Comparison of ENCODE assay signal across 17 mouse cellular contexts in genomic region chr1:166300526-166300925, GRCm38 (mm10). TPM values are rescaled to one million over a fixed set of nuclear protein-coding genes. Genes with fewer than 3 reads are reported as not detected.
"Had no signal": no experiment of that assay in that cellular context is flagged by ENCODE, and none has a peak within 500 bp of the region (broad histone marks: within the 10 kb centered on the region; RNA-seq: fewer than 3 reads in every experiment).

No protein-coding gene starts in this region.

- H3K27ac ChIP-seq: midbrain, embryonic 10.5 days; midbrain, embryonic 12.5 days; neural tube, embryonic 13.5 days; neural tube, embryonic 15.5 days; stomach, embryonic 15.5 days; stomach, postnatal 0 days had no signal

- H3K4me3 ChIP-seq: midbrain, embryonic 10.5 days; midbrain, embryonic 12.5 days; myocyte; neural tube, embryonic 13.5 days; neural tube, embryonic 15.5 days; stomach, embryonic 15.5 days had no signal

- DNase-seq: lung, adult 18-20 months; lung, embryonic 14.5 days; lung, postnatal 10 days; lung, postnatal 4 days; right cerebral cortex, postnatal 14 days; thymus, adult 2 months; thymus, postnatal 25 days; thymus, postnatal 4 days had no signal

- H3K4me1 ChIP-seq: midbrain, embryonic 12.5 days had no signal

RNA-seq across cellular contexts. Expression of gene Ildr2, which starts 46.6 kb away (rescaled TPM):
- total RNA-seq: megakaryocyte, adult 5-6 weeks; megakaryocyte-erythroid progenitor cell, adult 5-6 weeks had no signal
